Mouse (Mus musculus): ENCODE data around the gene Dpt.

The Dpt gene

GRCm38 (mm10) chr1:164821307-164821706, 24.9 kb downstream of the Dpt start:
- DNase-seq, result no peak

GRCm38 (mm10) chr1:164821821-164822220, 25.4 kb downstream of the Dpt start:
- DNase-seq, result no peak

- DNase-seq, result no peak
Measured at GRCm38 (mm10) chr1:164822268-164822667, 25.8 kb downstream of the Dpt start.

- no peak for DNase-seq
Measured at GRCm38 (mm10) chr1:164824896-164825295, 28.5 kb downstream of the Dpt start.

GRCm38 (mm10) chr1:164829881-164830280, 33.4 kb downstream of the Dpt start:
- no peak for DNase-seq

- no peak for DNase-seq
Measured at GRCm38 (mm10) chr1:164832459-164832858, 36.0 kb downstream of the Dpt start.

- no peak for DNase-seq
Measured at GRCm38 (mm10) chr1:164848616-164849265, 52.3 kb downstream of the Dpt start.

- DNase-seq, result peak; percentile 34
Measured at GRCm38 (mm10) chr1:164855700-164856099, 59.3 kb downstream of the Dpt start.

- DNase-seq, result no peak
Measured at GRCm38 (mm10) chr1:164859952-164860351, 63.5 kb downstream of the Dpt start.

- no peak for DNase-seq
Measured at GRCm38 (mm10) chr1:164860782-164861181, 64.3 kb downstream of the Dpt start.

- DNase-seq, result peak; percentile 47
Measured at GRCm38 (mm10) chr1:164861501-164861900, 65.1 kb downstream of the Dpt start.

- DNase-seq, result peak; percentile 35
Measured at GRCm38 (mm10) chr1:164862946-164863883, 66.8 kb downstream of the Dpt start.

GRCm38 (mm10) chr1:164864666-164865065, 68.2 kb downstream of the Dpt start:
- DNase-seq, result no peak

- DNase-seq, result no peak
Measured at GRCm38 (mm10) chr1:164870694-164871093, 74.2 kb downstream of the Dpt start.

All from cerebellum, adult 11 months (tissue).